Mouse (Mus musculus) liver, postnatal 0 days (tissue): ENCODE measurements at regions not wholly inside any gene's neighbourhood (a gene's known extent, or its start where the extent isn't known, plus 50 kb on each side); places are given as distances from the start of the nearest gene placed in this dataset.

Experiments used
- ATAC-seq: fragments of 200-750 bp; cut with Nextera tagmentation; 2 replicates; pipeline ENCODE4 v1.8.0; 2017; ENCODE audit warnings: mild to moderate bottlenecking, moderate library complexity
- DNase-seq: peaks from one replicate; pipeline ENCODE4 v3.0.0-alpha.2; 2016
- H3K27ac ChIP-seq: fragments of 300-500 bp; sonication (generic); 2 replicates; pipeline ENCODE4 v1.5.1; 2014; ENCODE audit warnings: antibody characterized with exemption, moderate library complexity, mild to moderate bottlenecking, low read depth
- H3K27me3 ChIP-seq: fragments of 300-500 bp; sonication (generic); 2 replicates; pipeline ENCODE4 v1.6.1; 2014; ENCODE audit warnings: low read length, control low read depth, mixed read lengths; ENCODE audit not compliant: insufficient read depth
- H3K36me3 ChIP-seq: fragments of 300-500 bp; sonication (generic); replicated peaks from 2 replicates; pipeline ENCODE4 v1.6.1; 2014; ENCODE audit warnings: mild to moderate bottlenecking, control low read depth, low read length, moderate library complexity, mixed read lengths; ENCODE audit not compliant: insufficient read depth
- H3K4me1 ChIP-seq: fragments of 300-500 bp; sonication (generic); 2 replicates; pipeline ENCODE4 v1.6.1; 2014; ENCODE audit warnings: antibody characterized with exemption, mild to moderate bottlenecking, control low read depth; ENCODE audit not compliant: insufficient read depth
- H3K4me2 ChIP-seq: fragments of 300-500 bp; sonication (generic); 2 replicates; pipeline ENCODE4 v1.6.1; 2014; ENCODE audit warnings: low read depth, mild to moderate bottlenecking, low read length, moderate library complexity, mixed read lengths
- H3K4me3 ChIP-seq: fragments of 300-500 bp; sonication (generic); 2 replicates; pipeline ENCODE4 v1.5.1; 2014; ENCODE audit warnings: low read depth, low read length
- H3K9ac ChIP-seq: fragments of 300-500 bp; sonication (generic); replicated peaks from 2 replicates; pipeline ENCODE4 v1.6.1; 2014; ENCODE audit warnings: mild to moderate bottlenecking, moderate library complexity
- H3K9me3 ChIP-seq: fragments of 300-500 bp; sonication (generic); 2 replicates; pipeline ENCODE4 v1.6.1; 2016; ENCODE audit warnings: mild to moderate bottlenecking, control low read depth, low read length, mixed read lengths
- CTCF ChIP-seq: sonication (generic); IDR thresholded peaks from 2 replicates; pipeline ENCODE4 v1.5.1; 2016; ENCODE audit warnings: antibody characterized with exemption, low read depth
- EP300 ChIP-seq: IDR thresholded peaks from 2 replicates; pipeline ENCODE4 v1.6.1; 2016; ENCODE audit warnings: antibody characterized with exemption, low read depth, mild to moderate bottlenecking
- WGBS: fragments of 180-500 bp; shearing (Covaris S2); extraction: QIAGEN DNeasy Blood & Tissue Kit; methylation state at CpG from one replicate; pipeline ENCODE4 v1.1.7; 2014; ENCODE audit not compliant: insufficient replicate concordance; 5-methylcytosine and 5-hydroxymethylcytosine counted together

DNA sequence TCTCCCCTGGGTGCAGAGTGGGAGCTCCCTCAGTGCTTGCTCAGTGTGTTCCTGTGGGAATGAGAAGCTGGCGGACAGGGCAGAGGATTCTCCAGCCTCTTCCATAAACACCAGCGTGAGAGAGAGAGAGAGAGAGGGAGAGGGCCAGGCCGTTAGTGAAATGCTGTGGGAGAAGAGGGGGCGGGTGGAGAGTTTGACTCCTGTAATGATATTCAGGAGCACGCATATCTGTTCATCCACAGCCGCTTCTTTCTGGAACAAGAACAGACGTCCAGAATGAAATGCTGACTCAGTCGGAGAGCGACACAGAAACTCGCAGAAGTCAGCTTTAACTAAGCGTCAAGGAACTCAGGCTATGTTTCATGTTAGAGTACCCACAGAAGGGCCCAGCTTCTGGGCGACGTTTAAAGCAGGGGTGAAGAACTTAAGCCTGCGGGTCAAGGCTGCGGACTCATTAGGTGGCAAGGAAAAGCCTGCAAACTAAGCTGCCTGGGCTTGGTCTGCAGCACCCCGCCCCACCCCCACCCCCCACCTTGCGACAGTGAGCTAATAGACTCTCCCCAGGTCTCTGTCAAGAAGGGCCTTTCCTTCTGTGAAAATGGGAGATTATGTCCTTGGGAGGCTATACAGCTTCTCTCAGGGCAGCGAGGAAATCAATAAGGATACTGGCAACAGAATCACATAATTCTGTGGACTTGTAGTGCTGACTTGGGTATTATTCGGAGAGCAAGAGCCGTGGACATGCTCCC lies 243.0 kb downstream of the Stim2 start:
- Histone ChIP-seq H3K27ac (no peak overlapping the region), H3K4me3 (no peak overlapping the region), H3K4me1 (no peaks in the 10 kb centered on the region), H3K9me3 (no peaks in the 10 kb centered on the region), H3K9ac (no peak overlapping the region), H3K36me3 (no peaks in the 10 kb centered on the region), H3K27me3 (no peaks in the 10 kb centered on the region), H3K4me2 (no peak overlapping the region)
- WGBS, result 49% methylated on average over 20 of the region's 20 CpGs
- ATAC-seq, result no peak
- TF ChIP-seq EP300, result no peak
- no peak for TF ChIP-seq CTCF
- no peak for DNase-seq

DNA sequence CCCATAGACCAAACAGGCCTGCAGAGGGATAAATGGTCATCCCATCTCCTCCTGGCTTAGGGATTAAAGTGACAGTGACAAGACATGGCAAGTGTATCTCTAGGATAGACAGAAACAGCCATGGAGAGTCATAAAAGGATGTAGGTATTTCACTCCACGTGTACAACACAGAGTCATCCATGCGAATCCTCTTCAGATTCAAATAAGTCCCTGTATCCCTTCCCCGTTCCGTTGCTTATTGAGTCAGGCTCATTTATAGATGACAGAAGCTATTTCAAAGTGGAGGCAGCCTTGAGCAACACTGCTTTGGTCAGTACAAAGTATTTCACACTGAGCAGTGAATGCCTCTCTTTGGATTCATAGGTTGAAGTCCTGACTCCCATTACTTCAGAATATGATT lies 243.8 kb downstream of the Stim2 start:
- ATAC-seq, result no peak

GRCm38 (mm10) chr5:54252038-54252437 lies 253.7 kb downstream of the Stim2 start:
- Histone ChIP-seq H3K4me2 (no peak overlapping the region), H3K27ac (no peak overlapping the region), H3K9me3 (no peaks in the 10 kb centered on the region), H3K9ac (no peak overlapping the region), H3K27me3 (no peaks in the 10 kb centered on the region), H3K4me3 (no peak overlapping the region), H3K36me3 (no peaks in the 10 kb centered on the region), H3K4me1 (no peaks in the 10 kb centered on the region)
- ATAC-seq (0 out of 2 replicates have a peak, but pooled peaks have one; percentile 25), DNase-seq (no peak)
- 46% methylated on average over 2 of the region's 2 CpGs for WGBS
- no peak for TF ChIP-seq CTCF
- no peak for TF ChIP-seq EP300

More for the DNA sequence above, 243.8 kb downstream of the Stim2 start:
- Histone ChIP-seq H3K9ac (no peak overlapping the region), H3K4me2 (no peak overlapping the region), H3K27ac (no peak overlapping the region), H3K4me3 (no peak overlapping the region), H3K4me1 (no peaks in the 10 kb centered on the region), H3K27me3 (no peaks in the 10 kb centered on the region), H3K9me3 (no peaks in the 10 kb centered on the region), H3K36me3 (no peaks in the 10 kb centered on the region)
- 85% methylated on average over 4 of the region's 4 CpGs for WGBS
- no peak for TF ChIP-seq CTCF
- no peak for TF ChIP-seq EP300
- DNase-seq, result no peak

DNA sequence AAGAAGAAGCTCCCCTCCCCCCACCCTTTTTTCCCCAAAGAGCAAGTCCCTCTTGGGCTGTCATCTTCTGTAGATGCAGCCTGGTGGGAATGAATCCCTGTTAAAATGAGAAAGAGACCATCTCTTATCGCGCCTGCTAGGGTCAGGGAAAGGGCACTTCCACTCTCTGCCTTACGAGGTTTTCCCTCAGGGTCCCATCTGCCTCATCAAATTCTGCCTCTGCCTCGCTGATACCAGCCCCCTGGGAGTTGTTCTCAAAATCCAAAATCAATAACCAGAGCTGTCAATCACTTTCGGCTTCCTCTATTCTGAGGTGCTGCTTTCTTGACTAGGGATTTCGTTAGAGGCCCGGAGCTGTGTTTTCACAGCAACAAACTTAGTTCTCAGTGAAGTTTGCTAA lies 255.7 kb downstream of the Stim2 start:
- Histone ChIP-seq H3K9me3 (no peaks in the 10 kb centered on the region), H3K9ac (no peak overlapping the region), H3K4me2 (no peak overlapping the region), H3K4me1 (no peaks in the 10 kb centered on the region), H3K27ac (no peak overlapping the region), H3K4me3 (no peak overlapping the region), H3K36me3 (no peaks in the 10 kb centered on the region), H3K27me3 (no peaks in the 10 kb centered on the region)
- ATAC-seq, result no peak
- WGBS, result 57% methylated on average over 7 of the region's 7 CpGs
- DNase-seq, result no peak
- TF ChIP-seq CTCF (no peak), EP300 (no peak)

GRCm38 (mm10) chr5:54258087-54258733 lies 259.9 kb downstream of the Stim2 start:
- Histone ChIP-seq H3K4me2 (no peak overlapping the region), H3K27ac (no peak overlapping the region), H3K4me3 (no peak overlapping the region), H3K9ac (no peak overlapping the region), H3K36me3 (no peaks in the 10 kb centered on the region), H3K9me3 (no peaks in the 10 kb centered on the region), H3K27me3 (no peaks in the 10 kb centered on the region), H3K4me1 (no peaks in the 10 kb centered on the region)
- ATAC-seq (no peak; the same call in 1 of the 2 replicates), DNase-seq (peak; percentile 26)
- WGBS, result 26% methylated on average over 1 of the region's 1 CpGs
- no peak for TF ChIP-seq EP300
- peak; percentile 69 for TF ChIP-seq CTCF

- no peaks in the 10 kb centered on the region for H3K36me3 ChIP-seq
Measured at GRCm38 (mm10) chr5:54264867-54265434, 266.7 kb downstream of the Stim2 start.

More at GRCm38 (mm10) chr5:54264867-54265434, 266.7 kb downstream of the Stim2 start:
- no peak for TF ChIP-seq EP300
- TF ChIP-seq CTCF, result no peak
- Histone ChIP-seq H3K27me3 (no peaks in the 10 kb centered on the region), H3K4me1 (no peaks in the 10 kb centered on the region), H3K9me3 (no peaks in the 10 kb centered on the region), H3K4me3 (no peak overlapping the region), H3K4me2 (no peak overlapping the region), H3K27ac (no peak overlapping the region), H3K9ac (no peak overlapping the region)
- DNase-seq (no peak), ATAC-seq (no peak)
- WGBS, result 63% methylated on average over 9 of the region's 9 CpGs
